Mouse (Mus musculus) lung, postnatal 4 days (tissue): Measurements from ENCODE around the gene Inmt.

Experiments
- DNase-seq, 2 experiments: peaks; one replicate each; pipeline ENCODE4 v3.0.0; 2021

Inmt gene

DNA sequence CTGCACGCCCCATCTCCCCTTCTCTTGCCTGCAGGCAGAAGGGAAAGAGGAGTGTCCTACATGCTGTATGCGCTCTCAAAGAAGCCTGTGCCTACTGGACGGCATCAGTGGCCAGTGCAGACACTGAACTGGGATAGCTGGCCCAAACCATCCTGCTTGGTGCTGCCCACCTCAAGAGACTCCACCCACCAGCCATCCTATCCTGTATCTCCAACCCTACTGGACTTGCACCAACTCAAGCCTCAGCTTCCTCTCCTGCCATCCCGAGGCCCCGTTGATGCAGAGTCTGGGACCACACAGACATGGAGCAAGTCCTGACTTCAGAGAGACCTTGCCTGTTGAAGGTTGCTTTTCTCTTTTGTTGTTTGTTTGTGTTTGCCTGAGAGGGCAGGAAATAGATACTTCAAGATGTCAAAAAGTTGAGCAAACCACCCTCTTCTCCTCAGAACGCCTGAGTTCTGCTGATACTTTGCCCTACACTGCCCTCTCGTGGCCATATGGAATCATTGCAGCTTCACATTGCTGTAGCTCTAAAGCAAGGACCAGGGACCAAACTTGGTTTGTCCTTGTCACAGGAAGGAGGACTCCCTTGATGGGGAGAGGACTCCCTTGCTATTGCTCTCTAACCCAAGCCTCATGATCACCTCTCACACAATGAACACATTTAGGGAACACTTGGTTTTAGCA lies 7.9 kb downstream of the Inmt start:
- peak; percentile 62 to 77 for DNase-seq

DNA sequence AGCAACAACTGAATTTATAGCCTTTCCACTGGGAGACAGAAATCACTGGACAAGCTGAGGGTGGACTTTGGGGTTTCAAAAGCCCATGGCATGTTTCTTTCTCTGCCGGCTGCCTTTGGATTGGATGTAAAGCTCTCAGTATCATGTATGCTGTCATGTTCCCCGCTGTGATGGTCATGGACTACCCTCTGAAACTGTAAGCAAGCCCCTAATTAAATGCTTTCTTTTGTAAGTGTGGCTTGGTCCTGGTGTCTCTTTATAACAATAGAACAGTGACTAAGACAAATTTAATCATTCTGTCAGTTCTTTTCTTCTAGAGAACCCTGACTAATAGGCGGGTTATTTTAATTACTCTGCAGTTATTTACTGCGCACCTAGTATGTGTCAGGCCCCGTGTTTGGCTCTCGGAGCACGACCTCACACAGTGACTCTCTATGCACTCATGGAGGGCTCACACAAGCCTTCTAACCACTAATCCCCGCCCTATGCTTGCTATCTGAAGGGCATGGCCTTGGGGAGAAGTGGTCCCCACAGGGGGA lies 11.7 kb downstream of the Inmt start:
- no peak for DNase-seq

DNA sequence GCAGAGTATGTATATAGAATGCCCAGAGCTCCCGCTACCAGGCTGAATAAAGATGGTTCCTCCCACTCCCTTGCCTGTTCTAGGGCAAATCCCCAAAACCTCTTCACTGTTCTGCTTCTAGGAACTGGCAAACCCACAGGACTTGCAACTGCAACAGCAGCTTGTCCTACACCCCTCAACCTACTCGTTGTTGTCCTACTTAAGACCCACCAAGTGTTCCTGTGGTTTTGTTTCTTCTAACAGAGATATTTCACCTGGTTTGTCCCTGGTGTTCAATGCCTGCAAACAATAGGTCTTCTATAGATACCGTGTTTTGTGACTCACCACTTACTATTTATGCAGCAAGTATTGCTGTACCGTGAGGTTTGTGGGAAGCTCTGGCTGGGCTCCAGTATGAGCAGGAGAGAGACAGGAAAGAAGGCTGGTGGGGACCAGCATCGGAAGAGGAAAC lies 13.5 kb downstream of the Inmt start:
- no peak for DNase-seq

DNA sequence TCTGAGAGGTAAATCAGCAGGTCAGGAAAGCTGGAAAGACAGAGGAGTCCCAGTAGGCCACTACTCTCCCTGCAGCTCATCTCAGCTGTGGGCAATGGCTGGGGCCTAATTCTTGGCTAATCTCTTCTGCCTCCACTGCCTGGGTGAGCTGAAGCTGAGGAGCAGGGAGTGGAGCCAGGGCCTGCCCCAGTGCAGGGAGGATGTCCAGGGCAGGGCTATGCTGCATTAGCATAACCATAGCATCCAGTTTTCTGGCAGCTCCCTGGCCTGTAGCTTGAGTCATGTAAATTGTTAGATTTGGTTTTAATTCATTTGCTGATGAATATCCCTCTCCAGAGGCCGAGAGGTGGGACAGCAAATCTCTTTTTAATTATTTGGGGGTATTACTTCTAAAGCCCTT lies 15.6 kb downstream of the Inmt start:
- DNase-seq: no peak

DNA sequence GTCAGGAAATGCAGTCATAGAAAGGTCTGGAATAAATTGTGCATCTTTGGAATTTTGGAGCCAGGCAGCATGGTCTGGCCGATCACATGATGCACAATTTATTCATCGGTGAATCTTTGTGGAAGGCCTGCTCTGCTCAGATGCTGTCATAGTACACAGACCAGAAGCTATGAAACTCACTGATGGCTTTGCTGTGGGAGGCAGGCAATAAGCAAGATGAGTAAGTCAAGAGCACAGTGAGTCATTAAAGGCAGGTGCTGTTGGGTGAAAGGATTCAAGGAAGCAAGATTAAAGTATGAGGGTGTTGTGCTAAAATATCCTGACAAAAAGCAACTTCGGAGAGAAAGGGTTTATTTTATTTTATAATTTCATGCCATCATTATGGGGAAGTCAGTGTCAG lies 22.6 kb downstream of the Inmt start:
- DNase-seq: no peak

DNA sequence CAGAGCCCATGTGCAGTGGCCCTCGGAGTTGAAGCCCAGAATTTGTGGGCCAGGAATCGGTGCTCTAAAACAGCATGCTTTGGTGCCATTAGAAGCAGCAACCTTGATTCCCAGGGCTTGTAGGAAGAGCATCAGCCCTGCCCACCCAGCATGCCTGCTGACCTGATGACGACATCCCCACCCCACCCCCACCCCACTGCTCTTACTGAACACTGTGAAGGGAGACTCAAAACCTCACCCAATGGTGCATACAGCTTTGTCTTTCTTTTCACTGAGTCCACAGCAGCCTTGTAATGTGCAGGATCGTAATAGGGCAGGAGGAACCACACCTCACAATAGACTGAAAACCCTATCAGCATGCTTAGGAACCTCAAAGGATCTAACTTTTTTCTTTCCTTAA lies 28.7 kb downstream of the Inmt start:
- no peak for DNase-seq

DNA sequence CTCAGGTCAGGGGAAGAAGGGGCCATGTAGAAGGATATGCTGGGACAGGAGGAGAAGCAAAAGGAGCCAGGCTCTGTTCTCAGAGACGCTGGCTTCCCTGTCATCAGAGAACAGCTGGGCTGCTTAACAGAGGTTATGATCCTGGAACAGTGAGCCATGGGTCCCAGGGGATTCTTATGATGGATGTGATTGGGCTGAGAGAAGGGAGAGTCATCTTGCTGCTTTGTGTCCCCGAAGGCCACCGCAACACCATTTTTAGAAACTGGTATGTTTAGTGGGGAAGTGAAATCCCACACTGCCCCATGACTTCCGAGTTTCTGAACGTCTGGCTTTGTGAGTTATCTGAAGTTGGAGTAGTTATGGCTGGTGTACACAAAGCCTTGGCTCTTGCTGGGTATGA lies 29.6 kb downstream of the Inmt start:
- DNase-seq: no peak

DNA sequence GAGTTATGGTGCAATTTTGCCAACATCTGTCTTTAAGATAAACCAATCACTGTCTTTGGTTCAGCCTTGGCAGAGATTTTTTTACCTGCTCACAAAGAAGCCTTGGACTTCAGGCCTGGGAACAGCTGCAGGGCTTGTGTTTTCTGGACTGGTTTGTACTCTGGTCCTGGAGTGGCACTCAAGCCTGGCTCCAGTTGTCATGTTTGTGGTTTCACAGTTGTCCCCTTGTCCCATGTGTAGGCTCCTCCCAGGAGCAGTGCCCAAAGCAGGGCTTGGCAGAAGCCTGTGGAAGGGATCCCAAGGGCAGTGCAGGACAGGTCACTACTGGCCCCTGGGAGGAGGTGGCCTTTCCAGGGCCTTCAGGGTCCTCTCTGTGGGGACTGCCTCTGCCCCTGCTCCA lies 36.5 kb downstream of the Inmt start:
- DNase-seq: no peak

DNA sequence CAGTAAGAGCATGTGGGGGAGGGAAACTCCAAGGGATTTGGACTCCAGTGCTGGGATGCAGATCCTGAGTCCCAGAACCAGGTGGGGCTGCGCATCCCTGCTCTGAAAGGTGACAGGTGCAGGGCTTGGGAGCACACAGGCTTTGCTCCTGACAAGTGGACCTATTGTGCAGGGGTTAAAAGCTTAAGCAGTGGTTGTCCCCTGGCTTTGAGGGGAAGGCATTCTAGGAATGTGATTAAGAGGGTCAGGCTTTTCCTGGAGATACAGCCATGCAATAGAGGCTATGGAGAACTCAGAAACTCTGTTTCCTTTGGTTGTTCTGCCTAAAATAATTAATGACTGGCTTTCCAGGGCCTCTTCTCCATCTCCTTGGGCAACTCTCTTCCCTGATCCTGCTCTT lies 41.4 kb downstream of the Inmt start:
- DNase-seq: no peak

DNA sequence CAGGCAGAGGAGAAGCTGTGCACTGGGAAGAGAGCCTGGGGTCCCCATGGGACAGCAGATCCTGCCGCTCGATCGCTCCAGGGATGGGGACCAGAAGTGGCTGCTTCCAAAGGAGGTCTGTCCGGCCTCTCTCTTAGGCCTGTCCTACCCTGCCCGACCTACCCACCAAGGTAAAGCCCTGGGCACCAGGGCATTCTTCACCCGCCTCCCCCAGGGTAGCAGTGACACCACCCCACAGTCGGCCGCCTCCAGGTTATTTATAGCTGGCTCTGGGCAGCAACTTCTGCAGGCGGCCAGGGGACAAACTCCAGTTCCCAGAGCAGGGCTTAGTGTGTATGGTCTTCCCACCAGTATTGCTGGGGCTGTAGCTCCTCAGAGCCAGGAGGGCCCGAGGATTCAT lies 42.0 kb downstream of the Inmt start, which contains the start of gene Crhr2:
Crhr2 (minus strand) TSS at position 223 of the 400 bp plus-strand sequence.
- DNase-seq: no peak

DNA sequence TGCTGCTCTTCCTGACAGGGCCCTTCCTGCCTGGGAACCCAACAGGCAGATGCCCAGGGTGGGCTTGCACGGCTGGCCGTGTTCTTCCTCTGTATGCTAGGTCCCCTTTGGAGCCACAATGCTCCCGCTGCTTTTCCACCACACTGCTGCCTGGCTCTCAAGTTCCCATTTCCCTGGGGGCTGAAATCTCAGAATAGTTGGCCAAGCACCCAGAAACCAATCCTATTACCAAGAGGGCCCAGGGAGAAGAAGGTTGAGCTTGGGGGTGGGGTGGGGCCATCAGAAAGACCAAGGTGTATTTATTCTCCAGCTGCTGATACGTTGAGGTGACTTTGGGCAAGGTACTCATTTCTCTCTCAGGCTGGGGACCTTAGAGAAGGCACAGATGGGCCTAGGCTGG lies 43.5 kb downstream of the Inmt start:
- DNase-seq: no peak

DNA sequence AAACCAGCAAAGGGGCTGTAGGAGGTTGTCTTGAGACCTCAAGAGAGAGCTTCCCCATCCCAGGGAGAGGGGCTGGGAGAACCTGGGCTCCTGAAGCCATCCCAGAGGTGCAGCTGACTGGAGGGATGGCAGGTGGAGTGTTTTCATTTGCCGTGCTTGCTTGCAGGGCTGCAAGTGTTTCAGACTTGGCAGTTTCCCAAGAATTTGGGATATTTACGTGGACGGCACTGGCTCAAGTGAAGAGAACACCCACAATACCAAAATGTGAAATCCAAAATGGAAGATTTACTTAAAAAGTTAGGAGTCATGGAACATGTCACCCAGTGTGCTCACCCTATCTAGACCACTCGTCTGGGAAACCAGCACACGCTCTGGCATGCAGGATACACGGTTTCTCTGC lies 44.2 kb downstream of the Inmt start:
- DNase-seq: no peak

DNA sequence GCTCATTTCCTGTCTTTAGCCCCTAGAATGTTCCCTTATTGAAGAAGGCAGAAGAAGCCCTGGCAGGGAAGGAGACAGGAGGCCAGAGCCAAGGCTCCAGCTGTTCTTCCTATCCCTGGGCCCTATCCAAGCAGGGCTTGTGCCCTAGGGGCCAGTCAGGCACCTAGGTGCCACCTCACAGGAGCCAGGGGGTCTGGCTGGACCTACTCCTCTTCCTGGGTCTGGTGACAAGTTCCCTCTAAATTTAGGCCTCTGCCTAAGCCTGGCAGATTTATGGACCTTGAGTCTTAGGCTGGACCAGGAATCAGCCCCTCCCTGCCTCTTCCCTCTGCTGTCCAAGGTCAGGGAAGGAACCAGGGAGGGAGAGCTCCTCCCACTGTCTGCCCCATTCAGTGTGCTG lies 46.5 kb downstream of the Inmt start:
- no peak for DNase-seq

DNA sequence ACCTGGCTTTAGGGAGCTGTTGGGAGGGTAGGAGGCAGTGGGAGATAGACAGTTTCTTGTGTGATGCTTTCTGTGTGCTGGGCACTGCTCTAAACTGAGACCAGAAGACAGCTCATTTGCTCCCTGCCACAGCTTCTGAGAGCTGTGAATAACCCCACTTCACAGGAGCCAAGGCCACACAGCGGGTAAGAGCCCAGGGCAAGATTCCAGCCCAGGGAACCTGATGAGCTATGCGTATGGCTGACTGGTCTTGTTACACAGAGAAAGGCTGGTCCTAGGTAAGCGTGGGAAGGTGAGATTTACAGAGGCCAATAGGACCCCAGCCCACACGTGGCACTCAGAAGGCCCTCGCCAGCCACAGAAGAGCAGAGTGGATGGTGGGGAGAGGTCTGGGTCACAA lies 48.3 kb downstream of the Inmt start:
- DNase-seq: no peak

DNA sequence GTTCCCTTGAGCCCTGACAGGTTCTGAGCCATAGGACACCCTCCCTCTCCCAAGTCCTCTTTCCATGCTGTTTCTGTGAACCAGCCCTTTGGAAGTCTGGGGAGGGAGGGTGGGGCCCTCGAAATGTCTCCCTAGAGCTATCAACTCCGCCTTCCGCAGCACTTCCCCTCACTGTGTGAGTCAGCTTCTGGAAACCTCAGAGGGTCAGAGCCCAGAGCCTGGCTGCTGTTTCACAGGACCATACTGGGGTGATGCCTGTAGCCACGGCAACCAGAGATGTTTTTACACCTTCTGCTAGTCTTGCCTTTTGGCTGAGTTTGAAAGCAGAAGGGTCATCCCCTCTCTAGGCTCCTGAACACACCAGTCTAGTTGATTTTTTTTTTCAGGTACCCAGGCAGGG lies 51.8 kb downstream of the Inmt start:
- DNase-seq: no peak
